Comparison of ENCODE assay signal across 18 mouse cellular contexts in the genomic region with DNA sequence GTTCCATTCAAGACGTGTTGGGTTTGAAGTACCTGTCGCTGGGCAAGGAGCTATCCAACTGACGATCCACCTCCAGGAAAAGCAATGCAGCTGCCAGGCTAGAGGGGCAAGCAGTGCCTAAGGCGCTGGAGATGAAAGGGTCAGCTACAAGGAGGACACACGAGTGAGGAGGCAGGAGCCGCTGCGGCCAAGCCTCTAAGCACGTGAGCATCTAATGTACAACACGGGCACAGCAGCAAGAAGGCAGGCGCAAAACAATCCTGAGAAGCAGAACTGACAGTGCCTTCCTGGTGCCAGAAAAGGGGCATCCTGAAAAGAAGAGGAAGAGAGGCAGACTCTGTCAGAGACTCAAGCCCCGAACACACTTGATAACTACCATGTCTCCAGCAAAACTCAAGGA. TPM values are rescaled to one million over a fixed set of nuclear protein-coding genes. Genes with fewer than 3 reads are reported as not detected.
DNase-seq lines count a peak whose midpoint lies in the region; ATAC-seq and TF ChIP-seq lines count a peak whose summit lies in the region.
"Had no signal": no experiment of that assay in that cellular context is flagged by ENCODE, and none has a peak within 500 bp of the region (broad histone marks: within the 10 kb centered on the region; RNA-seq: fewer than 3 reads in every experiment).

No protein-coding gene starts in this region.

- peaks cover 8% of the 10 kb centered on the region for H3K4me1 ChIP-seq in liver, embryonic 11.5 days (replicated peaks; ENCODE audit: control insufficient read depth, insufficient read depth, low read length)
- peaks cover 53% of the 10 kb centered on the region for H3K4me1 ChIP-seq in liver, embryonic 12.5 days
- H3K4me1 ChIP-seq in liver, postnatal 0 days (ENCODE audit: insufficient read depth) = peaks cover 22% of the 10 kb centered on the region

- H3K4me2 ChIP-seq in liver, embryonic 11.5 days = no peak overlapping the region
- H3K4me2 ChIP-seq in liver, embryonic 12.5 days = 0 out of 2 replicates have a peak overlapping the region, but pooled peaks have one; percentile 74
- H3K4me2 ChIP-seq in liver, postnatal 0 days (ENCODE audit: low read depth, low read length) = peak overlapping the region; percentile 93
- H3K4me2 ChIP-seq: embryonic facial prominence, embryonic 15.5 days; hindbrain, embryonic 13.5 days had no signal

- H3K27ac ChIP-seq in liver, embryonic 11.5 days (ENCODE audit: low read depth, low read length) = no peak overlapping the region
- H3K27ac ChIP-seq in liver, embryonic 12.5 days = 0 out of 2 replicates have a peak overlapping the region, but pooled peaks have one; percentile 41
- peak overlapping the region; percentile 77 for H3K27ac ChIP-seq in liver, postnatal 0 days (ENCODE audit: low read depth)
- H3K27ac ChIP-seq: embryonic facial prominence, embryonic 15.5 days; forebrain, embryonic 10.5 days; hindbrain, embryonic 13.5 days; hindbrain, postnatal 0 days had no signal

- no peaks in the 10 kb centered on the region for H3K27me3 ChIP-seq in liver, embryonic 11.5 days (replicated peaks; ENCODE audit: control insufficient read depth, insufficient read depth, low read length)
- H3K27me3 ChIP-seq in liver, embryonic 12.5 days (replicated peaks) = no peaks in the 10 kb centered on the region
- H3K27me3 ChIP-seq in liver, postnatal 0 days (ENCODE audit: insufficient read depth, low read length) = no peaks in the 10 kb centered on the region
- H3K27me3 ChIP-seq: embryonic facial prominence, embryonic 15.5 days; hindbrain, embryonic 13.5 days had no signal

- ATAC-seq in liver, embryonic 11.5 days (replicated peaks; ENCODE audit: low FRiP score) = no peak
- no peak for ATAC-seq in liver, embryonic 12.5 days
- ATAC-seq in liver, postnatal 0 days = no peak
- ATAC-seq: forebrain, embryonic 14.5 days; hindbrain, postnatal 0 days had no signal

- no peaks in the 10 kb centered on the region for H3K9me3 ChIP-seq in liver, embryonic 11.5 days (ENCODE audit: control insufficient read depth, low read length)
- no peaks in the 10 kb centered on the region for H3K9me3 ChIP-seq in liver, embryonic 12.5 days (replicated peaks)
- H3K9me3 ChIP-seq in liver, postnatal 0 days (ENCODE audit: low read length) = no peaks in the 10 kb centered on the region
- H3K9me3 ChIP-seq: embryonic facial prominence, embryonic 15.5 days; forebrain, embryonic 10.5 days; hindbrain, embryonic 13.5 days had no signal

- no peak overlapping the region for H3K4me3 ChIP-seq in liver, embryonic 11.5 days (ENCODE audit: low read depth, low read length)
- H3K4me3 ChIP-seq in liver, embryonic 12.5 days = no peak overlapping the region
- no peak overlapping the region for H3K4me3 ChIP-seq in liver, postnatal 0 days (ENCODE audit: low read depth, low read length)
- H3K4me3 ChIP-seq: embryonic facial prominence, embryonic 15.5 days; erythroblast, embryonic 14.5 days; forebrain, embryonic 10.5 days; hindbrain, embryonic 13.5 days had no signal

- H3K9ac ChIP-seq in liver, embryonic 11.5 days (ENCODE audit: low read depth, low read length) = 0 out of 2 replicates have a peak overlapping the region, but pooled peaks have one; percentile 1
- H3K9ac ChIP-seq in liver, embryonic 12.5 days = no peak overlapping the region
- no peak overlapping the region; the same call in 1 of the 2 replicates for H3K9ac ChIP-seq in liver, postnatal 0 days (replicated peaks)
- H3K9ac ChIP-seq: embryonic facial prominence, embryonic 15.5 days; hindbrain, embryonic 13.5 days had no signal

- TF ChIP-seq EP300 in liver, postnatal 0 days (IDR thresholded peaks at IDR 0.05; ENCODE audit: low read depth) = no peak

- H3K36me3 ChIP-seq in liver, embryonic 11.5 days (ENCODE audit: control insufficient read depth, insufficient read depth, low read length) = peaks cover 6% of the 10 kb centered on the region; the same call in 1 of the 2 replicates
- H3K36me3 ChIP-seq in liver, embryonic 12.5 days = peaks cover 63% of the 10 kb centered on the region
- H3K36me3 ChIP-seq in liver, postnatal 0 days (replicated peaks; ENCODE audit: insufficient read depth, low read length) = peaks cover 18% of the 10 kb centered on the region; the same call in 1 of the 2 replicates

- WGBS in liver, embryonic 11.5 days = 87% methylated on average over 11 of the region's 11 CpGs
- WGBS in liver, embryonic 12.5 days (ENCODE audit: insufficient replicate concordance) = 80% methylated on average over 11 of the region's 11 CpGs
- 77% methylated on average over 11 of the region's 11 CpGs for WGBS in liver, postnatal 0 days (ENCODE audit: insufficient replicate concordance)

- DNase-seq in layer of hippocampus, adult 11-12 months (ENCODE audit: low spot score) = peak; percentile 25
- no peak for DNase-seq in layer of hippocampus, postnatal 25 days (ENCODE audit: extremely low spot score in 1 of 2, low spot score in 1 of 2)
- DNase-seq in liver, embryonic 11.5 days (ENCODE audit: low spot score) = no peak
- no peak for DNase-seq in liver, postnatal 0 days
- DNase-seq in embryo, embryonic 10 days (ENCODE audit: low spot score) = no peak
- DNase-seq: adrenal gland, adult 2 months; adrenal gland, postnatal 25 days; cerebellum, adult 18-20 months; cerebellum, adult 9-11 months; cerebellum, postnatal 36 days; heart, postnatal 10 days had no signal

- no peak for TF ChIP-seq CTCF in liver, postnatal 0 days (IDR thresholded peaks at IDR 0.05; ENCODE audit: low read depth)

RNA-seq across cellular contexts. Expression of gene Lrpprc, which starts 3.1 kb away (rescaled TPM):
- total RNA-seq in layer of hippocampus, postnatal 25 days (2021) = 10 to 100 TPM; 60.3 to 61.0 TPM
- polyA plus RNA-seq in liver, embryonic 11.5 days (2014; fragmentation: Nextera tagmentation; extraction: Ambion mirVana) = 84.9 and 97.9 TPM in 2 replicates
- 64.9 and 68.2 TPM in 2 replicates for polyA plus RNA-seq in liver, embryonic 12.5 days (2016; fragmentation: Nextera tagmentation; extraction: Ambion mirVana)
- polyA plus RNA-seq in liver, postnatal 0 days (2015; fragmentation: Nextera tagmentation; extraction: Ambion mirVana) = 29.2 and 33.9 TPM in 2 replicates
